Mouse (Mus musculus): ENCODE data around the gene Padi4.

Padi4 gene

DNA sequence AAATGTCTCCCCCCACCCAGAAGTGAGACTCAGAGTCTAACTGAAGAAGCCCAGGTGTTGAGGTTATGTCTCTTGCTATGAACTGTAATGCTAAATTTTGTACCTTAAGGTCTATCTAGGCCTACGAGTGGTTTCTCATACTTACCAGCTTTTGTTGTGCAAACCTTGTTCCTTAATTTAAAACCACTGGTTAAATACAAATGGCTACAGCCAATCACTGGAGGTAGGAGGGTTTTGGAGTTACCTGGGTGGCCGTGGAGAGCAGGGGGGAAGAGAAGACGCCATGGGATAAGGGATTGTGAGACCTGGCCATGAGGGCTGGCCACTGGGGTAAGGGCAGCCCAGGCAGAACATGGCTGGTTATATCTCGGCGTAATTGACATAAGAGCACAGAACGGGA lies 14.2 kb upstream of the Padi4 start:
- no peak for DNase-seq (ENCODE audit: low spot score in 2 of 2)

DNA sequence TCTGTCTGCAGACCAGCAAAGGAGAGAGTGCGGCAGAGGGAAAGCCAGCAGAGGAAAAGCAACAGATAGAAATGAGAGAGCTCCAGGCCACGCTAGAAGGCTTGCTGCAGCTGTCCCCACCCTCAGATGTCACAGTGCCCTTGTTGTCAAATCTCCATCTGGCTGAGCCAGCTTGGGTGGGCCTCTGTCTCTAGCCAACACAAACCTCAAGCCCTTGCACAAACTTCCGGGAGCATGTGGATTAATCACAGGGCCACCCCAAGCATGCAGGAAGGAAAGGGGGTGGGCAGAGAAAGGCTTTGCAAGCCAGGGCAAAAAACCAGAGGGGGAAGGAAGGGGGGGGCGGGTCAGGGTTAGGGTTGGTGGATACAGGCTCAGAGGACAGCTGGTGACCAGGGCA lies 13.4 kb upstream of the Padi4 start:
- no peak for DNase-seq (ENCODE audit: low spot score in 2 of 2)

DNA sequence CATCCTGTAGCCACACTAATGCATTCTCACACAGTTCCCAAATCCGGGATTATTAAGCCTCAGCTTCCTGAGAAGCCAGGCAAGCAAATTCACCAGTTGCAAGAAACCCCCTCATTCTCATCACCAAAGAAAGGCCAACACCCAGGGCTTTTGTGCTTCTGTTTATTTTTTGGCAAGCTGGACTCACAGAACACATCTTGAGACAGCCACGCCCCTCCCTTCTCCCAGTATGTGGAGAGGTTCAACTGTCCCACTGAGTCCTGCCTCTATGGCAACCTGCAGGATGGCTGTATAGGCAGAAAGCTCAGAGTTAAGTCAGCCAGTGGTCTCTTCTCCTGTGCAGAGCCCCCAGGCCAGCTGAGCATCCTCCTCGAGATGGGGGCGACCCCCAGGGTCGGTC lies 11.2 kb upstream of the Padi4 start:
- no peak for DNase-seq (ENCODE audit: low spot score in 2 of 2)

DNA sequence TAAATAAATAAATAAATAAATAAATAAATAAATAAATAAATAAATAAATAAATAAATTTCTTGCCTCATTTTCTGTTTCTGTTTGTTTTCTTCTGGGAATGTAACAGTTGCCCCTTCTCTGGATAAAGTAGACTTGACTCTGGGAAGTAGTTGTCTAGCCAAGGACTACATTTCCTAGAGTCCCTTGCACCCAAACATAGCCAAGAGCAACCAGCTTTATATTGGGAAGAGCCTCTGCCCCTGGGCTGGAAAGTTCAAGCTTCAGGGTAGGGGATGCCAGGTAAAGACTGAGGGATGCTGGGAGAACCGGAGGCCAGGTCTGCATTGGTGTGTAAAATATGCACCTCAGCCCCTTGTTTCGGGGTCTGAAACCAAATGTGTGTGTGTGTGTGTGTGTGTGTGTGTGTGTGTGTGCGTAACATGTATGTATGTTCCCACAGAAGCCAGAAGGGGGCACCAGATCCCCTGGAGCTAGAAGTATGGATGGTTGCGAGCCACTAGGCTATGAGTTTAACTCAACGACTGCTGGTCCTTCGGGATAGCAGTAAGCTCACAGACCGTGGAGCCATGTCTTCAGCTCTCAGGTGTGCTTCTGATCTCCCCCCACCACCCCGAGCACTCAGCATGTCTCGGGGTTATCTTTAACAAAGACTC lies 10.4 kb upstream of the Padi4 start:
- no peak for DNase-seq (ENCODE audit: low spot score in 2 of 2)

DNA sequence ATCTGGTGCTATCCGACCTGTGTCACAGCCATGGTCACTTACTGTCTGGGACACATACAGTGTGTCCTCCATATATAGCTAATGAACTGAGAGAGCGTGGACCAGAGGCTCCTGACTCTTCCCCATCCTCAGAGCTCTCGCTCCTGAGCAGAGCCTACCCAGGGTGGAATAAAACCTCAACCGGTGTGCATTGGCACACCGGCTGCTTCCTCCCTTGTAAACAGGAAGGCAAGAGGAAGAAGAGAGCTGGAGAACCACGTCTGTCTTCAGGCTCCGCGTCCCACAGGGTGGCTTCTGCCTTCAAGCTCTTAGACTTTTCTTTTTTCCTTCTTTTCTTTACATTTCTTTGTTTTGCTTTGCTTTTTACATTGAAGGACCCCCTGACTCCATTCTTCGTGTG lies 8.8 kb upstream of the Padi4 start:
- no peak for DNase-seq (ENCODE audit: low spot score in 2 of 2)

DNA sequence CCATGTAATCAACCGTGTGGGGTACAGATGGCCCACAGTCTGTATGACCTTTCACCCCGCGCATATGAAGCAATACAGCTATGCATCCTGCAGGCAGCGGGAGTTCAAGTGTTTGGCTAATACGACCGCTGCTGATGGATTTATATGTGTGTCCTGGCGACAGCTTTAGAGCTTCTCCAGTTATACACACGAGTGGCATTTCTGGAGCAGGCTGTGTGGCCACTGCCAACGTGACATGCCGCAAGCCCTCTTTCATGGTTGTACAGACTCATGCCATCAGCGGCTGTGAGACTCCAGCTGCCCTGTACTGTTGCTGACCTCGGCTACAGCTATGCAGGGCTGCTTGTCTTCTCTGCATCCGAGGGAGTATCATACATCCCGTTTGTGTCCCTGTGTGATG lies 6.5 kb upstream of the Padi4 start:
- no peak for DNase-seq (ENCODE audit: low spot score in 2 of 2)

DNA sequence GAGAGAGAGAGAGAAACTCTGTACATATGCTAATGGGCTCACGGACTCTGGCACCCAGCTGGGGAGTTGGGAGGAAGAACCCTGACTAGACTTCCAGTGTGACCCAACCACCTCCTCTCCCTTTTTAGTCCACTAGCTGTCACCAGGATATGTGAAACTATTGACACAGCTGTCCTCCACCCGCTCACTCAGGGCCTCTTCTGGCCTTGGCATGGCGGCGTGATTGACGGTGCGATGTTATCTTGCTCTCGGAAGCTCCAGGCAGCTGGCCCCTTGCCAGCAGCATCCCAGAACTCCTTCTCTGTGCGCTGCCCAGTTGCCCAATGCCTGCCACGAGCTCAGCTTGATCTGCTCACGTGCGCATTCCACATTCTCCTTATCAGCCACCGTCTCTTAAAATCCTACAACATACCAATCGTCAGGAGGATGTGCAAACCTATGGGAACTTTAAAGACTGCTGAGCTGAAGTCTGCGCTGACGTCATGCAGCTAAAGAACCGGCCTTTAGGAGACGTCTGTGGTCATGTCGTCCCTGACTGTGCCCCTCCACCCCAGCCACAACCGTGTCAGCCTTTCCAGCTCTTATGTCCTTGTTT lies 5.9 kb upstream of the Padi4 start:
- peak in 1 of 2 experiments; percentile 32 for DNase-seq (ENCODE audit: low spot score in 2 of 2)

DNA sequence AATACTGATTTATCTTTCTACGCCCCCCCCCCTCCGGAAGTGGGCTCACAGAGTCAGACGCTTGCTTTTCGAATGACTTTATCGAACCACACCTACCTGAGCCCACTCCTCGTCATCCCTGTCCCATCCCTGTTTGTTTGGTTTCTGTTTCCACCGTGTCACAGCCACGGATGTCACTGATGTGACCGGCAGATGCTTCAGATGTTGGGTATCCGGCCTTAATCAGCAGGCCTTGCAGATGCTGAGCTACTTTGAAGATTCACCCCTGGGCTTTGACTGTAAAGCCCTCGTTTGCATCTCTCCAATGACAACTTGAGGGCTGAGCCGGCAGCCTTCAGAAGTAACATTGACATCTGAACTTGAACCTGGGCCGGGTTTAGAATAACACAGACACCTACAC lies 2.6 kb upstream of the Padi4 start:
- DNase-seq (ENCODE audit: low spot score in 2 of 2), result no peak

DNA sequence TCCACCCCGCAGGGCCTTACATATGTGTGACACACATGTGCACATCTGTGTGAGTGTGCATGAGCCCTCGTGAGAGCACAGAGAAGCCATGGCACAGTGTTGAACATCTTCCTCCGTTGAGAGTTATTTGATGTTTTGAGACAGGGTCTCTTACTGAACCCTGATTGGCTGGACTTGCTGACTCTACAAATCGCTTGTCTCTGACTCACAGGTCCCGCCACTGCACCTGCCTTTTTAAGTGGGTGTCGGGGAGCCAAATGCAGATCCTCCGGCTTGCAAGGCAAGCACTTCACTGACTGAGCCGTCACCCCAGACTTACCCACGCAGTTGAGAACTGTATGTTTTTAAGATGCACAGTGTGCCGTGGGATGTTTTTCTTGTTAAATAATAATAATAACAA lies 1.8 kb upstream of the Padi4 start:
- DNase-seq (ENCODE audit: low spot score in 2 of 2), result no peak

DNA sequence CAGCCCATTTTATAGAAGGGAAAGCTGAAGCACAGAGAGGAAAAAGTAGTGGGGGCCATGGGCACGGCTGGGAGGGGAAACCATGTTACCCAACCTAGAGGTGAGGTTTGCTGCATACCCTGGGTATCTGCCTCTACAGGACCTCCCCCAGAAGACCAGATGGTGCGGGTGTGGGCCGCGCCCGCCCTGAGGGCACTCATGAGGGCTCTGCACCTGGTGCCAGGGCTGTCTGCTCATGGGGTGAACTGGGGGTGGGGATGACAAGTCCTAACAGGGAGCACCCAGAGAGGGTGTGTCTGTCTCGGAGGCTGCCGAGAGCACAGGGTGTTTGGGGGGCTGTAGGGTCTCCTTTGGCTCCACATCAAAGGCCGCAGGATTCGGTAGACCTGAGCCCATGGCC lies 857 bp upstream of the Padi4 start:
- DNase-seq (ENCODE audit: low spot score in 2 of 2), result no peak

DNA sequence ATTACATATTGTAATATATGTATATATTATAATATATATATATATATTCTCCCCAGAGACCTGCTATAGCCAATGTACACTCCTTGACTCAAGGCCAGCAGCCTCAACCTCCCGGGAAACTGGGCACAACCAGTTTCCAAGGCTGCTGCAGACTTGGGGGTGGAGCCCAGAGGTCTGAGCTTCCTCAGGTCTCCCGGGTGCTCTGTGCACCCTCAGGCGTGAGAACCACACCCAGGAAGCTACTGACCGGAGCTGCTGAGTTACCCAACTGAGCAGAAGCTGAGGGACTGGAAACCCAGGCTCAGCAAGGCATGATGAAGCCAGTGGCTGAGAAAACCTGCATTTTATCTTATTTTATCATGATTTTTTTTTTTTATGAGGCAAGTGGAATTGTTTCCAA lies 2.9 kb downstream of the Padi4 start:
- DNase-seq (ENCODE audit: low spot score in 2 of 2), result no peak

DNA sequence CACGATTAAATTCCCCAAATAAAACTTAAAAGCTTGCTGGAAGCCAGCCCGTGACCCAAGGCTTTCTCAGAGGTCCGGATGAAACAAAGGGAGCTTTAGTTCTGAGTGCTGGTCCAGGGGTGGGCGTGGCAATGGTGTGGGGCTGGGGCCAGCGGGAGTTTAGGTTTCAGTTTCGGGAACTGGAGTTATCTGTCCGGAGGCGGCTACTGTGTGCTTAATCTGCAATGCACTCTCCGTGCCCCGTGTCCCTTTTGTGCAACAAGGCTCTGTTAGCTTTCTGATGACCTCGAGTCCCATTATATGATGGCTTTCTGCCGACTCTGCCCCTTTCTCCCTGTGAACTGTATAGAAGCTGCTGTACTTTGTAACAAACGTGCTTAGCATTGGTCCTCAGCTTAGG lies 3.6 kb downstream of the Padi4 start:
- no peak for DNase-seq (ENCODE audit: low spot score in 2 of 2)

DNA sequence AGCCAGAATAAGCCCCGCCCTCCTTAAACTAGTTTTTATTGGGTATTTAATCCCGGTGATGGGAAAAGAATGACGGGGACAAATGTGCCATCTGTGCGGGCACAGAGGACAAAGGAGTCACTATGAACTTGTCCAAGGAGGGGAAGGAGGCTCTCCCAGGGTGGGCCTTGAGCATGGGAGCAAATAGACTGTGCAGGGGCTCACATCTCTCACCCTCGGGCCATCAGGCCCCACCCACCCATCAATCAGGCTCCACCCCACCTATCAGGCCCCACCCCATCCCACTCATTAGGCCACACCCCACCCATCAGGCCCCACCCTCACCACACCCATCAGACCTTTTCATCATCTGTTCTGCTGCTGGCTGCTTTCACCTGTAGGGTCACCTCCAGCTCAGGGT lies 5.1 kb downstream of the Padi4 start:
- no peak for DNase-seq (ENCODE audit: low spot score in 2 of 2)

DNA sequence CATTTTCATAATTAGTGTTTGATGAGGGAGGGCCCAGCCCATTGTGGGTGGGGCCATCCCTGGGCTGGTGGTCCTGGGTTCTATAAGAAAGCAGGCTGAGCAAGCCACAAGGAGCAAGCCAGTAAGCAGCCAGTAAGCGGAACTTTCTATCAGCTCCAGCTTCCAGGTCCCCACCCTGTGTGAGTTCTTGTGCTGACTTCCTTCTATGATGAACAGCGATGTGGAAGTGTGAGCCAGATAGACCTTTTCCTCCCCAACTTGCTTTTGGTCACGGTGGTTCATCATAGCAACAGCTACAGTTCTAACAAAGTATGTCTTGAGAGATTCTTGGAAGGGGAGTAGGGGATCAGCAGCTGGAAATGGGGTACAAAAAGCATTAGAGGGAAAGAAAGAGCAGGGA lies 8.1 kb downstream of the Padi4 start:
- DNase-seq (ENCODE audit: low spot score in 2 of 2), result no peak

DNA sequence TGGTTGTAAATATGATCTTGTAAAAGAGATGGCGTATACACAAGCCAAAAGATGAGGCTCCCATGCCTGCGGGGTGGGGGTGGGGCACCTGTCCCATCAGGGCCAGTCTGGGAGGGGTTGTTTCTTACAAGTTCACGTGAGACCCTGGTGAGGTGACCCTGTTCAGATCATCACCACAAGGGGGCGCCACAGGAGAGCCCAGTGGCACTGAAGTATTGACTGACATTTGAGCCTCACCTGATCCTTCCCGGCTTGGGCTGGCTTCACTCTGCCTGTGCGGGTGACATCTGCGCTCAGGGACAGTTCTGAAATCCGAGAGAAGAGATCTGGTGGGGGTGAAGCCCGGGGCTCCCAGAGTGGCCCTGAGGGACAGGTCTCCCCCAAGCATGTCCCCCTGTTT lies 10.9 kb downstream of the Padi4 start:
- DNase-seq (ENCODE audit: low spot score in 2 of 2), result peak in 1 of 2 experiments; percentile 36

DNA sequence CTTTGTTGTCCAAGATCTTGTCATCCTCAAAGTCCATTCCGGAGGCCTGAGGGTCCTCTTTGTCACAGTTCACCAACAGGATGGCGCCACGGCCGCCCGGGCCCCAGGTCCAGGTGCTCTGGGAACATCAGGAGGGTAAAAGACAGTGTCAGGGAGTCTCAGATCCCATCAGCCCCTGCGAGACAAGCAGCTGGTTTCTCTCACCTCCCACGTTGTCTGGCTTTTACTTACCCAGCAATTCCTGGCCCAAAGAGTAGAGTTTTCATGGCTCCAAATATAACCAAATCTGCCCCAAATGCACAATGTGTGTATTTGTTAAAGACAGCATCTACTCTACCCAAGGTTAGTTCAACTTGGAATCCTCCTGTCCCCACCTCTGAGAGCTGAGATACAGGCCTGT lies 12.4 kb downstream of the Padi4 start:
- no peak for DNase-seq (ENCODE audit: low spot score in 2 of 2)

DNA sequence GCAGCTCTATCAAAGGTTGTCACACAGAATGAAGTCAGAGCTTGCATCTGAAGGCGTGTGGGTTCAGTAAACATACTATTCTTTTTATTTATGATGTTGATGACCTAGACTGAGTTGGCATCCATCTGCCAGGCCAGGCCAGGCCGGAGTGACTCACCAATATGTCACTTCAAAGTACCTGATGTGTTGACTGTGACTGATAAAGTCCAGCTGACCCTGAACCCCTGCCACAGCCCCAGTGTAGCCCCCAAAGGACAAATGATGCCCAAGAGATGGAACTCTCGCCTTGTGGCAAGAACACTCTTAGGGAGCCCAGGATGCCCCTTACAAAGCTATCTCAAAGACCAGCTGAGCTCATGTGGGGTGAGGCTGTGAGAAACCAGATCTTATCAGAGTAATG lies 18.2 kb downstream of the Padi4 start:
- no peak for DNase-seq (ENCODE audit: low spot score in 2 of 2)

DNA sequence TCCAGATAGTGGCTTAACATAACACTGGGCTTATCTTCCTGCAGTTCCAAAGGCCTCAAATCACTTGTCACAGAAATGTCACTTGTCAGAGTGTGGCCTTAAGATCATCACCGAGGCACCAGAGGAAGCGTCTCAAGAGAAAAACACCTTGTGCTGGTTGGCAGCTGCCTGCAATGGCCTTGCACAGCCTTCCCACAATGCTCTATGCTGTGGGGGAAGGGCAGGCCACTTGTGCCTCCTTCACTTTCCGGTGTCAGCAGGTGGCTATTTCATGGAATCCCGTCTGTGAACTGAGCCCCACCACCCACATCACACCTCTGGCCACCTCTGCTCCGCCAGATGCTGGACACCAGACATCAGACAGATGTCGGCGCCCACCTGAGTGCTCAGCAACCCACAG lies 20.7 kb downstream of the Padi4 start:
- no peak for DNase-seq (ENCODE audit: low spot score in 2 of 2)

DNA sequence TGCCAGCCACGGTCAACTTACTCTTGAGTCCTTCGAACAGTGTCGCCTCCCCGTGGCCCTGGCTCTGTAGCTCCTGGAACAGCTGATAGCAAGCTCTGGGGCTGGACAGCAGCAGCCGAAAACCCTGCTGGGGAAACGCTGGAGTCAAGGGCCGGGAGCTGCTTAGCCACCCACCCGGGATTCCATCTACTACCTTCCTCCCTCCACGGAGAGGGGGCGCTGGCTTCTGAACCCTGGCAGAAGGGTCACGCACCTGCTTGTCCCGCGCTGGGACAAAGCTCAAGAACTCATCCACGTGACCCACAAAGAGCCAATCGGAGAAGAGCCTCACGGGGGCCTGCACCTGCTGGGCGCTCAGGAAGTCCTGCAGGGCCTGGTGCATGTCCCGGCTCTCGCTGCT lies 23.7 kb downstream of the Padi4 start:
- DNase-seq (ENCODE audit: low spot score in 2 of 2), result no peak

DNA sequence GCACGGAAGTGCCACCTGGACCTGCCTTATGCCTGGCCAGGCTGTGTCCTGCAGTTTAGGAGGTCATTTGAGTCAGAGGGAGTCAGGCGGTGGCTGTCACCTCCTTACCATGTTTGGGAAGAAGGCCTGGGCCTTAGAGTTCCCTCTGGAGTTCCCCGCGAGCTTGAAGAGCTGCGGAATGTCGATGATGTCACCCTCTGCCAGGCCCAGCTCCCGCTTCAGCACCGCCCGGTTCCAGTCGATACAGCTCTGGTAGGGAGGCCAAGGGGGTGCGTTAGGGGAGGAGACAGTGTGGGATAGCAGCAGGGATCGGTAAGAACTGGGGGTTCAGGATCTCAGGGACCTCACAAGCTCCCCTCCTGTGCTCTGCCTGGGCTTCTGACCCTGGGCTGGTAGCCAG lies 26.1 kb downstream of the Padi4 start:
- no peak for DNase-seq (ENCODE audit: low spot score in 2 of 2)

DNA sequence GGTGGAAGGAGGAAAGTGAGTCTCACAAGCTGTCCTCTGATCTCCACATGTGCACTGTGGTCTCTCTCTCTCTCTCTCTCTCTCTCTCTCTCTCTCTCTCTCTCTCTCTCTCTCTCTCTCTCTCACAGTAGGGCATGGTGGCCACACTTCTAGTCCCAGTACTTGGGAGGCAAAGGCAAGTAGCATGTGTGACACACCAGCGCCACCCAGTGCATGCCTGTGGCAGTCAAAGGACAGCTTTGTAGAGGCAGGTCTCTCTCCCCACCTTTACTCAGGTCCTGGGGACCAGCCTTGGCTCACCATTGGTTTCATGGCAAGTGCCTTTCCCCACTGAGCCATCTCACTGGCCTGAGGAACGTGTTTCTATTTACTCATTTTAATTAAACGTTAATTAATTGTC lies 29.4 kb downstream of the Padi4 start:
- peak in 1 of 2 experiments; percentile 58 for DNase-seq (ENCODE audit: low spot score in 2 of 2)

DNA sequence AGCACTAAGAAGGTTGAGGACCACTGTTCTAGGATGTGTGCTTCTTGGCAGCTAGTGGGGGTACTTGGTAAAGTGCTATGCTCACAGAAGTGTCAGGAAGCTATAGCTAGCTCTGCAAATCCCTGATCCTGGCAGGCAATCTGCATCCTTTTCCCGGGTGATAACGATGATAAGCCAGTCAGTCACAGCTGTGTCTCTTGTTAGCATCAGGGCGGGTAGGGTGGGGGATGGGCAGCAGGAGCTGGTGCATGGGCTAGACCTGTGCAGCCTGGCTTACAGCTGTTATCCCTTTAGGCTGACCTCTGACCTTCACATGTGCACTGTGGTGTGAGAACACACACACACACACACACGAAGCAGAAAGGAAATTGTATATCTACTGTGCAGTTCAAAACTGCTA lies 30.9 kb downstream of the Padi4 start:
- no peak for DNase-seq (ENCODE audit: low spot score in 2 of 2)

DNA sequence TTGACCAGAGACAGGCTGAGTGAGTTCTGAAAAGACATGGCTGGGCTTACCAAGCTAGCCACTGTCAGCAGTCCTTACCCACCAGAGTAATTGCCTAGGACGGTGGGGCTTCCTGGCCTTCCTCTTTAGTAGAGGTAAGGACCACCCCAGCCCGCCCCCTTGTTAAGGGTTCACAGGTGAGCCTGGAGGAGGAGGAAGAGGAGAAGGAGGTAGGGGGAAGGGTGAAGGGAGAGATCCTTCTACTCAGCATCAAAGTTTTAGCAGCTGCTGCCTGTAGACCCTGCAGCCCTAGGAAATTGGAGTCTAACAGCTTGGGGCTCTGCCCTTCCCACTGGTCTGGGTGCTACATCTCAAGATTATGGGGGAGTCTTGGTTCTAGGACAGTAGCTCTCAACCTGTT lies 31.5 kb downstream of the Padi4 start, which contains the start of gene Padi6:
Gene Padi6 (minus strand): TSS at position 101 of the 400 bp plus-strand sequence.
- DNase-seq (ENCODE audit: low spot score in 2 of 2), result no peak

DNA sequence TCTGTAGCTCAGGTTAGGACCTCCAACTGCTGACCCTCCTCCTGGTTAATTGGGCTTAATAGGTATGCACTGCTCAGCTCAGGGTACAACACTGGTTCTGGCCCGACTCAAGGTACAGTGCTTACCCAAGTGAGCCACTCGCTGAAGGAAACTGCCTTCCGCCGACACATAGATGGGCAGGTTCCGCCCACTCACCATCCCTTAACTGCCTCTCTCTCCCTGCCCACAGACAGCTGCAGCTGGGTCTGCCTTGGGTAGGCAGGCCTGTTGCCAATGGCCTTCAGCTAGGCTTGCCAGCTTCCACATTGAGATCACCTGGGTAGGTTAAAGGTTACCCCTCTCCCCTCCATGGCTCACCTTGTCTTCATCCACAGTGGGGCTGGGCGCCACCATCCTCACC lies 32.6 kb downstream of the Padi4 start:
- no peak for DNase-seq (ENCODE audit: low spot score in 2 of 2)

Measured in right cerebral cortex, postnatal 10 days (tissue).